Mouse (Mus musculus): ENCODE results near the gene Slc7a7. TPM values are rescaled to one million over a fixed set of nuclear protein-coding genes. Genes with fewer than 3 reads are reported as not detected.

The Slc7a7 gene
- total and polyA plus RNA-seq, 2 experiments from 2014 or later = 2.4 to 7.7 TPM

- Histone ChIP-seq H3K4me2 (ENCODE audit: low read depth, low read length, poor library complexity, severe bottlenecking) (no peak overlapping the region), H3K9ac (replicated peaks; ENCODE audit: low read length, poor library complexity, severe bottlenecking) (no peak overlapping the region), H3K9me3 (ENCODE audit: low read length) (no peaks in the 10 kb centered on the region), H3K4me3 (ENCODE audit: low read depth, low read length) (no peak overlapping the region), H3K36me3 (ENCODE audit: insufficient read depth, low read length) (no peaks in the 10 kb centered on the region), H3K27ac (ENCODE audit: low read depth, low read length) (no peak overlapping the region), H3K4me1 (ENCODE audit: insufficient read depth, low read length) (no peaks in the 10 kb centered on the region), H3K27me3 (ENCODE audit: insufficient read depth, low read length) (no peaks in the 10 kb centered on the region)
- WGBS = 88% methylated on average over 2 of the region's 2 CpGs
- ATAC-seq (ENCODE audit: low FRiP score) (no peak), DNase-seq (ENCODE audit: low spot score) (no peak)
- no peak for TF ChIP-seq CTCF (IDR thresholded peaks at IDR 0.05)
Observed at GRCm38 (mm10) chr14:54421014-54421413, 3.4 kb upstream of the Slc7a7 start.

DNA sequence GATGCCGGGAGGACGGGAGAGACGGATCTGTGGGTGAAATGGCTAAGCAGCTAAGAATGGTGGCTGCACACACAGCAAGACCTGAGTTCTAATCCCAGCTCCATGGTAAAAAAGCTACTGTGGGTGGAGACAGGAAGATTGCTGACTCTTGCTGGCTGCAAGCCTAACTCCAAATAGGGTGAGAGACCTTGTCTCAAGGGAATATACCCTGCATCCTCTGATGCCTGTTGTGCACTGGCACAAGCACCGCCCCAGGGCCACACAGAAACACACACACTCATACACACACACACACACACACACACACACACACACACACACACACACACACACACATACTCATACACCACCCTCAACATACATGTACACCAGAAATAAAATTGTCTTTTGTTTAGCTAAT, 750 bp downstream of the Slc7a7 start:
- WGBS = 72% methylated on average over 4 of the region's 4 CpGs
- Histone ChIP-seq H3K36me3 (ENCODE audit: insufficient read depth, low read length) (no peaks in the 10 kb centered on the region), H3K4me1 (ENCODE audit: insufficient read depth, low read length) (no peaks in the 10 kb centered on the region), H3K4me2 (ENCODE audit: low read depth, low read length, poor library complexity, severe bottlenecking) (no peak overlapping the region), H3K9ac (replicated peaks; ENCODE audit: low read length, poor library complexity, severe bottlenecking) (no peak overlapping the region), H3K27me3 (ENCODE audit: insufficient read depth, low read length) (0 out of 2 replicates have a peak, but pooled peaks cover 5% of the 10 kb centered on the region), H3K9me3 (ENCODE audit: low read length) (no peaks in the 10 kb centered on the region), H3K4me3 (ENCODE audit: low read depth, low read length) (no peak overlapping the region), H3K27ac (ENCODE audit: low read depth, low read length) (no peak overlapping the region)
- TF ChIP-seq CTCF (IDR thresholded peaks at IDR 0.05) = no peak
- ATAC-seq (ENCODE audit: low FRiP score) (no peak), DNase-seq (ENCODE audit: low spot score) (no peak)

DNA sequence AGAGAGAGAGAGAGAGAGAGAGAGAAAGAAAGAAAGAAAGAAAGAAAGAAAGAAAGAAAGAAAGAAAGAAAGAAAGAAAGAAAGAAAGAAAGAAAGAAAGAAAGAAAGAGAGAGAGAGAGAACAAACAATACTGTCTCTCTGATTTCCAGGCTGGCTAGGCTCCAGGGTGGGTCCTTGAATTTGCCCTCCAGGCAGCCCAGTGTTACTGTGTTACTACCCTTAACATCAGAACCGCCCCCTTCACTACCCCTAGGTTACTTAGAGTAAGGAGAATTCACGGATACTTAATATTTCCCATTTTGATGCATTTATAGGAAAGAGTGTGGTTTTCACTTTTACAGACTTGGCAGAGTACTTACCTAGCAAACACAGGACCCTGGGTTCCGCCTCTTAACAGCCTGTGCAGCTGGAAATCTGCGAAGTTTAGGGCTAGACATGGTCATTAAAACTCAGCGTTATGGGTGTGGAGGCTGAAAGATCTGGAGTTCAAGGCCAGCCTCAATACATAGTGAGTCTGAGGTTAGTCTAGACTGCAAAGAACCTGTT, 1.3 kb downstream of the Slc7a7 start:
- no peak for TF ChIP-seq CTCF (IDR thresholded peaks at IDR 0.05)
- H3K9ac ChIP-seq (replicated peaks; ENCODE audit: low read length, poor library complexity, severe bottlenecking) = no peak overlapping the region
- no peaks in the 10 kb centered on the region for H3K4me1 ChIP-seq (ENCODE audit: insufficient read depth, low read length)
- H3K4me2 ChIP-seq (ENCODE audit: low read depth, low read length, poor library complexity, severe bottlenecking) = no peak overlapping the region
- no peak overlapping the region for H3K27ac ChIP-seq (ENCODE audit: low read depth, low read length)
- ATAC-seq (ENCODE audit: low FRiP score) (no peak), DNase-seq (ENCODE audit: low spot score) (no peak)
- H3K27me3 ChIP-seq (ENCODE audit: insufficient read depth, low read length) = 0 out of 2 replicates have a peak, but pooled peaks cover 5% of the 10 kb centered on the region
- no peak overlapping the region for H3K4me3 ChIP-seq (ENCODE audit: low read depth, low read length)
- H3K9me3 ChIP-seq (ENCODE audit: low read length) = no peaks in the 10 kb centered on the region
- H3K36me3 ChIP-seq (ENCODE audit: insufficient read depth, low read length) = no peaks in the 10 kb centered on the region
- WGBS = 42% methylated on average over 5 of the region's 5 CpGs

DNA sequence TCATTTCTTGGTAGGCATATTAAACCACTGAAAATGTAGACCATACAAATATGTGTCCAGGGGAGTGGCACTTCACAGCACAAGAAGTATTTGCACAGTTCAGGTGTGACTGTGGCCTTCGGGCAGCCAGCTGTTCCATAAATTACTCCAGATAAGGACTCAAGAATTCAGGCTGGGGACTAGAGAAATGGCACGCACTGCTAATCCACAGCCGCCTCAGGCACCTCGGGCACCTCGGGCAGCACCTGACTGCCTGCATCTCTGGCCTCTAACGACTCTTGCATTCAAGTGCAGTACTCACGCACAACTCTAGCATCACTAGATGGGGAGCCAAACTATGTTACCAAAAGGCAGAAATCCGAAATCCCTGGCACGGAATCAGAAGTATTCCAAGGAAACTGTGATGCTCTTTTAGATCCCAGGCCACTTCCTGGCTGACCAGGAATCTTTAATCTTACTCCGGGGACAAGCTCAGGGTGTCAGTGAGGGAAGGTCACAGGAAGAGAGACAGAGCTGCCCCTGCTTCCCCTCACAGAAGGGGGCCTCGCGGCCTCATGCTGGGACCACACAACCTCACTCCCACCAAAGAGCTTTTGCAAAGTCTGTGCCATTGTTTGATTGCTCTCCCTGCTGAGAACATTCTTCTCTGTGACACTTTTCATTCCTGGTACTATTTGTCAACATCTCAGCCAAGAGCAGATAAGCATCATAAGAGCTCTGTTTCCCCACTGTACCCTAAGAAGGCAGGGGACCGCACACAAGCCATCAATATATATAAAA, 2.1 kb downstream of the Slc7a7 start:
- DNase-seq (ENCODE audit: low spot score) = no peak
- no peaks in the 10 kb centered on the region for H3K4me1 ChIP-seq (ENCODE audit: insufficient read depth, low read length)
- no peaks in the 10 kb centered on the region for H3K36me3 ChIP-seq (ENCODE audit: insufficient read depth, low read length)
- no peak overlapping the region for H3K4me2 ChIP-seq (ENCODE audit: low read depth, low read length, poor library complexity, severe bottlenecking)
- 0 out of 2 replicates have a peak, but pooled peaks cover 5% of the 10 kb centered on the region for H3K27me3 ChIP-seq (ENCODE audit: insufficient read depth, low read length)
- H3K27ac ChIP-seq (ENCODE audit: low read depth, low read length) = no peak overlapping the region
- H3K9me3 ChIP-seq (ENCODE audit: low read length) = no peaks in the 10 kb centered on the region
- H3K4me3 ChIP-seq (ENCODE audit: low read depth, low read length) = no peak overlapping the region
- no peak for ATAC-seq (ENCODE audit: low FRiP score)
- no peak for TF ChIP-seq CTCF (IDR thresholded peaks at IDR 0.05)
- no peak overlapping the region for H3K9ac ChIP-seq (replicated peaks; ENCODE audit: low read length, poor library complexity, severe bottlenecking)
- WGBS = 20% methylated on average over 13 of the region's 13 CpGs

GRCm38 (mm10) chr14:54413877-54414700, 3.5 kb downstream of the Slc7a7 start:
- 14% methylated on average over 18 of the region's 18 CpGs for WGBS

More at GRCm38 (mm10) chr14:54413877-54414700, 3.5 kb downstream of the Slc7a7 start:
- TF ChIP-seq CTCF (IDR thresholded peaks at IDR 0.05) = no peak
- DNase-seq (ENCODE audit: low spot score) (no peak), ATAC-seq (ENCODE audit: low FRiP score) (no peak)
- Histone ChIP-seq H3K4me1 (ENCODE audit: insufficient read depth, low read length) (no peaks in the 10 kb centered on the region), H3K27ac (ENCODE audit: low read depth, low read length) (no peak overlapping the region), H3K4me3 (ENCODE audit: low read depth, low read length) (no peak overlapping the region), H3K9me3 (ENCODE audit: low read length) (no peaks in the 10 kb centered on the region), H3K9ac (replicated peaks; ENCODE audit: low read length, poor library complexity, severe bottlenecking) (0 out of 2 replicates have a peak overlapping the region, but pooled peaks have one; percentile 24), H3K36me3 (ENCODE audit: insufficient read depth, low read length) (no peaks in the 10 kb centered on the region), H3K4me2 (ENCODE audit: low read depth, low read length, poor library complexity, severe bottlenecking) (peak overlapping the region; percentile 24), H3K27me3 (ENCODE audit: insufficient read depth, low read length) (0 out of 2 replicates have a peak, but pooled peaks cover 5% of the 10 kb centered on the region)
